Mouse (Mus musculus) liver, embryonic 14 days (tissue): ENCODE results near the gene Cebpe. TPM values are rescaled to one million over a fixed set of nuclear protein-coding genes. Genes with fewer than 3 reads are reported as not detected.

Experiments used
- polyA plus RNA-seq: library from polyadenylated mRNA; depleted of rRNA; stranded (reverse); fragments of >200 nt; gene quantifications from 2 replicates; pipeline ENCODE4 v1.2.3, GENCODE M21; 2012; rRNA removed

Gene Cebpe
- polyA plus RNA-seq: 5.1 and 7.5 TPM in 2 replicates

GRCm38 (mm10) chr14:54712074-54712473 is at the start of gene Cebpe:
Cebpe (minus strand) TSS chr14:54712174.

GRCm38 (mm10) chr14:54698733-54699132 is 13.2 kb downstream of the Cebpe start, which contains the start of gene Gm29776:
Gm29776 (minus strand) TSS chr14:54698833.

GRCm38 (mm10) chr14:54686522-54687143 is 25.3 kb downstream of the Cebpe start, which contains the start of gene Acin1:
Acin1 (minus strand) TSS chr14:54686931.

GRCm38 (mm10) chr14:54686063-54686521 is 25.9 kb downstream of the Cebpe start, which contains the start of gene 1700123O20Rik:
1700123O20Rik (plus strand) TSS chr14:54686216.

Other genes starting within 250 kb of the Cebpe start
- gene Lrp10, start 248.0 kb downstream of the Cebpe start, polyA plus RNA-seq: 10.2 and 12.6 TPM in 2 replicates
- gene Rem2, start 236.1 kb downstream of the Cebpe start, polyA plus RNA-seq: 0.06 and 0.08 TPM in 2 replicates
- 23.5 and 25.7 TPM in 2 replicates for gene Prmt5, start 194.6 kb downstream of the Cebpe start, polyA plus RNA-seq
- gene Haus4, start 157.6 kb downstream of the Cebpe start, polyA plus RNA-seq: 23.2 and 26.4 TPM in 2 replicates
- 3.7 and 4.5 TPM in 2 replicates for gene Ajuba, start 134.6 kb downstream of the Cebpe start, polyA plus RNA-seq
- 3.8 and 4.0 TPM in 2 replicates for gene 4931414P19Rik, start 106.2 kb downstream of the Cebpe start, polyA plus RNA-seq
- gene Psmb5, start 94.2 kb downstream of the Cebpe start, polyA plus RNA-seq: 104 and 126 TPM in 2 replicates
- gene Psmb11, start 90.7 kb downstream of the Cebpe start, polyA plus RNA-seq: 0.01 TPM in 1 of 2 replicates, not detected in the other
- gene Gm17606, start 71.2 kb downstream of the Cebpe start, polyA plus RNA-seq: not detected in 2 replicates
- 1.00 and 1.1 TPM in 2 replicates for gene Cdh24, start 70.8 kb downstream of the Cebpe start, polyA plus RNA-seq
- gene 1700123O20Rik, start 26.0 kb downstream of the Cebpe start, polyA plus RNA-seq: 32.7 and 36.7 TPM in 2 replicates
- 71.1 and 71.7 TPM in 2 replicates for gene Acin1, start 25.2 kb downstream of the Cebpe start, polyA plus RNA-seq
- 0.05 TPM in 2 replicates for gene Gm29776, start 13.3 kb downstream of the Cebpe start, polyA plus RNA-seq
- 2.9 and 3.6 TPM in 2 replicates for gene Slc7a8, start 69.8 kb upstream of the Cebpe start, polyA plus RNA-seq
- gene Rnf212b, start 102.0 kb upstream of the Cebpe start, polyA plus RNA-seq: not detected in 2 replicates
- 1.1 and 1.2 TPM in 2 replicates for gene Homez, start 158.8 kb upstream of the Cebpe start, polyA plus RNA-seq
- gene Ppp1r3e, start 165.4 kb upstream of the Cebpe start, polyA plus RNA-seq: 2.6 and 3.0 TPM in 2 replicates
- 4.9 and 5.8 TPM in 2 replicates for gene Bcl2l2, start 171.2 kb upstream of the Cebpe start, polyA plus RNA-seq
- 0.09 and 0.10 TPM in 2 replicates for gene Gm20521, start 171.3 kb upstream of the Cebpe start, polyA plus RNA-seq
- 115 and 131 TPM in 2 replicates for gene Pabpn1, start 180.3 kb upstream of the Cebpe start, polyA plus RNA-seq
- gene Slc22a17, start 201.0 kb upstream of the Cebpe start, polyA plus RNA-seq: 2.8 and 5.0 TPM in 2 replicates
- gene Efs, start 214.0 kb upstream of the Cebpe start, polyA plus RNA-seq: 0.25 and 0.83 TPM in 2 replicates
- not detected in 2 replicates for gene Il25, start 220.5 kb upstream of the Cebpe start, polyA plus RNA-seq
- gene Cmtm5, start 224.1 kb upstream of the Cebpe start, polyA plus RNA-seq: 0.12 TPM in 1 of 2 replicates, not detected in the other